Mouse (Mus musculus): Measurements from ENCODE around the gene Uxs1. TPM values are rescaled to one million over a fixed set of nuclear protein-coding genes. Genes with fewer than 3 reads are reported as not detected.

The Uxs1 gene
- polyA plus RNA-seq, 1 experiment from 2014 or later = 20.4 TPM

GRCm38 (mm10) chr1:43782680-43783079 is 44.9 kb downstream of the Uxs1 start:
- Histone ChIP-seq H3K27ac (ENCODE audit: low read length) (no peak overlapping the region), H3K9me3 (ENCODE audit: control insufficient read depth, low read length) (no peaks in the 10 kb centered on the region), H3K36me3 (ENCODE audit: control insufficient read depth, insufficient read depth) (peaks cover 3% of the 10 kb centered on the region; the same call in 1 of the 2 replicates), H3K4me1 (replicated peaks; ENCODE audit: control insufficient read depth, insufficient read depth, low read length) (no peaks in the 10 kb centered on the region), H3K4me2 (ENCODE audit: low read length) (no peak overlapping the region), H3K4me3 (replicated peaks; ENCODE audit: low read length) (no peak overlapping the region), H3K27me3 (replicated peaks; ENCODE audit: control insufficient read depth, insufficient read depth, low read length) (no peaks in the 10 kb centered on the region), H3K9ac (replicated peaks; ENCODE audit: low read depth, low read length) (no peak overlapping the region)
- ATAC-seq = no peak
- WGBS = 88% methylated on average over 3 of the region's 3 CpGs

- H3K36me3 ChIP-seq (ENCODE audit: control insufficient read depth, insufficient read depth) = peaks cover 3% of the 10 kb centered on the region; the same call in 1 of the 2 replicates
- no peak for ATAC-seq
- WGBS = 88% methylated on average over 3 of the region's 3 CpGs
- H3K4me1 ChIP-seq (replicated peaks; ENCODE audit: control insufficient read depth, insufficient read depth, low read length) = no peaks in the 10 kb centered on the region
- H3K27me3 ChIP-seq (replicated peaks; ENCODE audit: control insufficient read depth, insufficient read depth, low read length) = no peaks in the 10 kb centered on the region
- H3K27ac ChIP-seq (ENCODE audit: low read length) = no peak overlapping the region
- H3K4me2 ChIP-seq (ENCODE audit: low read length) = no peak overlapping the region
- no peak overlapping the region for H3K9ac ChIP-seq (replicated peaks; ENCODE audit: low read depth, low read length)
- H3K4me3 ChIP-seq (replicated peaks; ENCODE audit: low read length) = no peak overlapping the region
- no peaks in the 10 kb centered on the region for H3K9me3 ChIP-seq (ENCODE audit: control insufficient read depth, low read length)
Measured at GRCm38 (mm10) chr1:43781672-43782071, 45.9 kb downstream of the Uxs1 start.

- Histone ChIP-seq H3K9ac (replicated peaks; ENCODE audit: low read depth, low read length) (no peak overlapping the region), H3K27ac (ENCODE audit: low read length) (no peak overlapping the region), H3K36me3 (ENCODE audit: control insufficient read depth, insufficient read depth) (peaks cover 3% of the 10 kb centered on the region; the same call in 1 of the 2 replicates), H3K27me3 (replicated peaks; ENCODE audit: control insufficient read depth, insufficient read depth, low read length) (no peaks in the 10 kb centered on the region), H3K4me1 (replicated peaks; ENCODE audit: control insufficient read depth, insufficient read depth, low read length) (no peaks in the 10 kb centered on the region), H3K4me2 (ENCODE audit: low read length) (no peak overlapping the region), H3K9me3 (ENCODE audit: control insufficient read depth, low read length) (no peaks in the 10 kb centered on the region), H3K4me3 (replicated peaks; ENCODE audit: low read length) (no peak overlapping the region)
- 86% methylated on average over 2 of the region's 2 CpGs for WGBS
- no peak for ATAC-seq
Measured at GRCm38 (mm10) chr1:43781195-43781594, 46.4 kb downstream of the Uxs1 start.

GRCm38 (mm10) chr1:43776106-43776505 is 51.5 kb downstream of the Uxs1 start:
- peaks cover 8% of the 10 kb centered on the region for H3K36me3 ChIP-seq (ENCODE audit: control insufficient read depth, insufficient read depth)

GRCm38 (mm10) chr1:43774126-43774525 is 53.5 kb downstream of the Uxs1 start:
- Histone ChIP-seq H3K9me3 (ENCODE audit: control insufficient read depth, low read length) (no peaks in the 10 kb centered on the region), H3K9ac (replicated peaks; ENCODE audit: low read depth, low read length) (no peak overlapping the region), H3K4me2 (ENCODE audit: low read length) (no peak overlapping the region), H3K36me3 (ENCODE audit: control insufficient read depth, insufficient read depth) (peaks cover 14% of the 10 kb centered on the region), H3K4me1 (replicated peaks; ENCODE audit: control insufficient read depth, insufficient read depth, low read length) (0 out of 2 replicates have a peak, but pooled peaks cover 2% of the 10 kb centered on the region), H3K27me3 (replicated peaks; ENCODE audit: control insufficient read depth, insufficient read depth, low read length) (no peaks in the 10 kb centered on the region), H3K4me3 (replicated peaks; ENCODE audit: low read length) (no peak overlapping the region), H3K27ac (ENCODE audit: low read length) (no peak overlapping the region)
- no peak for ATAC-seq
- 88% methylated on average over 4 of the region's 4 CpGs for WGBS

More at GRCm38 (mm10) chr1:43776106-43776505, 51.5 kb downstream of the Uxs1 start:
- Histone ChIP-seq H3K27ac (ENCODE audit: low read length) (no peak overlapping the region), H3K27me3 (replicated peaks; ENCODE audit: control insufficient read depth, insufficient read depth, low read length) (no peaks in the 10 kb centered on the region), H3K9ac (replicated peaks; ENCODE audit: low read depth, low read length) (no peak overlapping the region), H3K4me2 (ENCODE audit: low read length) (no peak overlapping the region), H3K9me3 (ENCODE audit: control insufficient read depth, low read length) (no peaks in the 10 kb centered on the region), H3K4me1 (replicated peaks; ENCODE audit: control insufficient read depth, insufficient read depth, low read length) (0 out of 2 replicates have a peak, but pooled peaks cover 2% of the 10 kb centered on the region), H3K4me3 (replicated peaks; ENCODE audit: low read length) (no peak overlapping the region)
- ATAC-seq = no peak
- WGBS = 98% methylated on average over 3 of the region's 3 CpGs

GRCm38 (mm10) chr1:43772694-43773093 is 54.9 kb downstream of the Uxs1 start:
- Histone ChIP-seq H3K4me3 (replicated peaks; ENCODE audit: low read length) (no peak overlapping the region), H3K9me3 (ENCODE audit: control insufficient read depth, low read length) (no peaks in the 10 kb centered on the region), H3K4me2 (ENCODE audit: low read length) (no peak overlapping the region), H3K27me3 (replicated peaks; ENCODE audit: control insufficient read depth, insufficient read depth, low read length) (no peaks in the 10 kb centered on the region), H3K4me1 (replicated peaks; ENCODE audit: control insufficient read depth, insufficient read depth, low read length) (0 out of 2 replicates have a peak, but pooled peaks cover 2% of the 10 kb centered on the region), H3K27ac (ENCODE audit: low read length) (no peak overlapping the region), H3K36me3 (ENCODE audit: control insufficient read depth, insufficient read depth) (peaks cover 11% of the 10 kb centered on the region; the same call in 1 of the 2 replicates), H3K9ac (replicated peaks; ENCODE audit: low read depth, low read length) (no peak overlapping the region)
- ATAC-seq = peak; percentile 71
- WGBS = 77% methylated on average over 3 of the region's 3 CpGs

GRCm38 (mm10) chr1:43770032-43770431 is 57.6 kb downstream of the Uxs1 start:
- H3K9me3 ChIP-seq (ENCODE audit: control insufficient read depth, low read length) = no peaks in the 10 kb centered on the region
- no peaks in the 10 kb centered on the region for H3K27me3 ChIP-seq (replicated peaks; ENCODE audit: control insufficient read depth, insufficient read depth, low read length)
- H3K4me3 ChIP-seq (replicated peaks; ENCODE audit: low read length) = no peak overlapping the region
- no peak for ATAC-seq
- H3K4me2 ChIP-seq (ENCODE audit: low read length) = no peak overlapping the region
- 0 out of 2 replicates have a peak, but pooled peaks cover 2% of the 10 kb centered on the region for H3K4me1 ChIP-seq (replicated peaks; ENCODE audit: control insufficient read depth, insufficient read depth, low read length)
- no peak overlapping the region for H3K27ac ChIP-seq (ENCODE audit: low read length)
- H3K36me3 ChIP-seq (ENCODE audit: control insufficient read depth, insufficient read depth) = peaks cover 11% of the 10 kb centered on the region; the same call in 1 of the 2 replicates
- no peak overlapping the region for H3K9ac ChIP-seq (replicated peaks; ENCODE audit: low read depth, low read length)
- 95% methylated on average over 3 of the region's 3 CpGs for WGBS

GRCm38 (mm10) chr1:43769348-43769747 is 58.3 kb downstream of the Uxs1 start:
- Histone ChIP-seq H3K4me2 (ENCODE audit: low read length) (no peak overlapping the region), H3K27ac (ENCODE audit: low read length) (no peak overlapping the region), H3K27me3 (replicated peaks; ENCODE audit: control insufficient read depth, insufficient read depth, low read length) (no peaks in the 10 kb centered on the region), H3K9ac (replicated peaks; ENCODE audit: low read depth, low read length) (no peak overlapping the region), H3K9me3 (ENCODE audit: control insufficient read depth, low read length) (no peaks in the 10 kb centered on the region), H3K4me3 (replicated peaks; ENCODE audit: low read length) (no peak overlapping the region), H3K4me1 (replicated peaks; ENCODE audit: control insufficient read depth, insufficient read depth, low read length) (0 out of 2 replicates have a peak, but pooled peaks cover 2% of the 10 kb centered on the region), H3K36me3 (ENCODE audit: control insufficient read depth, insufficient read depth) (peaks cover 12% of the 10 kb centered on the region; the same call in 1 of the 2 replicates)
- no peak for ATAC-seq
- 63% methylated on average over 1 of the region's 1 CpGs for WGBS

- H3K4me3 ChIP-seq (replicated peaks; ENCODE audit: low read length) = no peak overlapping the region
- WGBS = 74% methylated on average over 4 of the region's 4 CpGs
- peaks cover 20% of the 10 kb centered on the region for H3K36me3 ChIP-seq (ENCODE audit: control insufficient read depth, insufficient read depth)
- H3K4me2 ChIP-seq (ENCODE audit: low read length) = no peak overlapping the region
- H3K27ac ChIP-seq (ENCODE audit: low read length) = no peak overlapping the region
- 0 out of 2 replicates have a peak, but pooled peaks cover 2% of the 10 kb centered on the region for H3K4me1 ChIP-seq (replicated peaks; ENCODE audit: control insufficient read depth, insufficient read depth, low read length)
- no peaks in the 10 kb centered on the region for H3K27me3 ChIP-seq (replicated peaks; ENCODE audit: control insufficient read depth, insufficient read depth, low read length)
- H3K9me3 ChIP-seq (ENCODE audit: control insufficient read depth, low read length) = no peaks in the 10 kb centered on the region
- no peak overlapping the region for H3K9ac ChIP-seq (replicated peaks; ENCODE audit: low read depth, low read length)
- ATAC-seq = no peak
Measured at GRCm38 (mm10) chr1:43768385-43768990, 59.1 kb downstream of the Uxs1 start.

Measured in forebrain, embryonic 16.5 days (tissue).